Mouse (Mus musculus): ENCODE results near the gene Shf.

GRCm38 (mm10) chr2:122374012-122374411 is 5.0 kb upstream of the Shf start:
- TF ChIP-seq CTCF (IDR thresholded peaks at IDR 0.05) (no peak), EP300 (IDR thresholded peaks at IDR 0.05) (no peak)
